Mouse (Mus musculus) midbrain, embryonic 14.5 days (tissue): ENCODE results near the gene Ass1. TPM values are rescaled to one million over a fixed set of nuclear protein-coding genes. Genes with fewer than 3 reads are reported as not detected.
A peak's percentile ranks its signal among the peaks of the same experiment; 100 is the strongest.

Experiments used
- ATAC-seq: fragments of 200-750 bp; cut with Nextera tagmentation; 2 replicates; pipeline ENCODE4 v1.8.0; 2017; ENCODE audit warnings: moderate number of reproducible peaks, moderate library complexity; ENCODE audit not compliant: low FRiP score, low TSS enrichment
- DNase-seq: peaks from one replicate; pipeline ENCODE4 v3.0.0-alpha.2; 2015
- H3K27ac ChIP-seq: fragments of 300-500 bp; sonication (generic); replicated peaks from 2 replicates; pipeline ENCODE4 v1.5.1; 2014; ENCODE audit warnings: mild to moderate bottlenecking, low read depth, low read length, moderate library complexity
- H3K27me3 ChIP-seq: fragments of 300-500 bp; sonication (generic); 2 replicates; pipeline ENCODE4 v1.6.1; 2014; ENCODE audit warnings: low read length, control low read depth, mixed read lengths; ENCODE audit not compliant: control insufficient read depth, insufficient read depth
- H3K36me3 ChIP-seq: fragments of 300-500 bp; sonication (generic); 2 replicates; pipeline ENCODE4 v1.6.1; 2014; ENCODE audit warnings: low read length, control low read depth; ENCODE audit not compliant: control insufficient read depth, insufficient read depth
- H3K4me1 ChIP-seq: fragments of 300-500 bp; sonication (generic); 2 replicates; pipeline ENCODE4 v1.6.1; 2014; ENCODE audit warnings: mild to moderate bottlenecking, antibody characterized with exemption, low read length, control low read depth; ENCODE audit not compliant: control insufficient read depth, insufficient read depth
- H3K4me2 ChIP-seq: fragments of 300-500 bp; sonication (generic); 2 replicates; pipeline ENCODE4 v1.6.1; 2014; ENCODE audit warnings: mild to moderate bottlenecking, low read length, moderate library complexity
- H3K4me3 ChIP-seq: fragments of 300-500 bp; sonication (generic); replicated peaks from 2 replicates; pipeline ENCODE4 v1.5.1; 2014; ENCODE audit warnings: low read depth, low read length
- H3K9ac ChIP-seq: fragments of 300-500 bp; sonication (generic); replicated peaks from 2 replicates; pipeline ENCODE4 v1.6.1; 2014; ENCODE audit warnings: mild to moderate bottlenecking, low read length, moderate library complexity
- H3K9me3 ChIP-seq: fragments of 300-500 bp; sonication (generic); 2 replicates; pipeline ENCODE4 v1.6.1; 2016; ENCODE audit warnings: low read length, control low read depth, mixed read lengths; ENCODE audit not compliant: control insufficient read depth
- WGBS: fragments of 180-500 bp; shearing (Covaris S2); extraction: QIAGEN DNeasy Blood & Tissue Kit; methylation state at CpG from one replicate; pipeline ENCODE4 v1.1.7; 2014; 5-methylcytosine and 5-hydroxymethylcytosine counted together
- polyA plus RNA-seq: library from polyadenylated mRNA; unstranded; fragments of >200 nt; fragmentation: Nextera tagmentation; extraction: Ambion mirVana; gene quantifications from 2 replicates; pipeline ENCODE4 v1.2.1, GENCODE M21; 2014

Gene Ass1
- polyA plus RNA-seq, 1 experiment from 2014 or later: 7.4 TPM

DNA sequence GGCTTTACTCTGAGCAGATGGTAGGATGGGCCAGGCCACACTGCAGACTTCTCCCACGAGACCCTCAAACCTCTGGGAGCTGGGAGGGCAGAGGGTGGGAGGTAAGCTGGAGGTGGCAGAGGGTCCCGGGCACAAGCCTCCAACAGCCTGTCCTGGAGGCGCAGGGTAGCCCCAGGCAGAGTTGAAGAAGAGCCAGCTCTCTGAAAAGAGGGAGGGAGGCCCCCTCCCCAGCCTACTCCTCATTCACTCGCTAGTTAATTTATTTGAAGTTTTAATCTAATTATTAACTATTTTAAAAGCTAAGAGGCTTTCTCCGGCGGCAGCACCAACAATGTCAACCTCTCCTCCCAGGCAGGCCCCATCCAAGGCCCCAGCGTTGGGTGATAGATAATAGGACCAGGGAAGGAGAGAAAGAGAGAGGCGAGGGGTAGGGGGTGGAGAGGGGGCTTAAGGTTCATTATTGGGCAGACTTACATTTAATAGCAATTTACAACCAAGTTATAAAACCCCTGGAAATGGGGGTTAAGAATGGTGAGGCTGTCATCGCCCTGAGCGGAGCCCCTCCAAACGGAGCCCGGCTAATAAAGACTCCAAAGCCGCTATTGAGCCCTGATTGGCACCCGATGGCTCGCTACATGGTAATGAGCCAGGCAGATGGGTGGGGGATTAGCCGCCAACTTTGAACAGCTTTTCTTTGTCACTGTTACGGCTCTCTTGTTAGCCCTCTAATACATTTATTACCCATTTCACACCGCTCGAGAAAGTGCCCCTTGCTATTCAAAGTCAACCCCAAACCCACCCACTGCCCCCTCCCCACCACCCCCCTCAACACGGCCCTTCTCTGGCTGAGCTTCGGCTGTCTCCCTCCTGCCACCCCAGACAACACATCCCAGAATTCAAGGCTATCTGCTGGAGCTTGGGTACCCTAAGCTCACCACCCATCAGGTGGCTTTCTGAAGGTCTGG lies 29.6 kb downstream of the Ass1 start:
- Histone ChIP-seq H3K4me3 (no peak overlapping the region), H3K27ac (peak overlapping the region; percentile 32), H3K36me3 (no peaks in the 10 kb centered on the region), H3K27me3 (peaks cover 54% of the 10 kb centered on the region), H3K9me3 (no peaks in the 10 kb centered on the region), H3K4me1 (peaks cover 56% of the 10 kb centered on the region), H3K9ac (no peak overlapping the region), H3K4me2 (peak overlapping the region; percentile 27)
- DNase-seq (peak; percentile 82), ATAC-seq (peak; percentile 65)
- 4% methylated on average over 21 of the region's 21 CpGs for whole genome bisulfite sequencing

DNA sequence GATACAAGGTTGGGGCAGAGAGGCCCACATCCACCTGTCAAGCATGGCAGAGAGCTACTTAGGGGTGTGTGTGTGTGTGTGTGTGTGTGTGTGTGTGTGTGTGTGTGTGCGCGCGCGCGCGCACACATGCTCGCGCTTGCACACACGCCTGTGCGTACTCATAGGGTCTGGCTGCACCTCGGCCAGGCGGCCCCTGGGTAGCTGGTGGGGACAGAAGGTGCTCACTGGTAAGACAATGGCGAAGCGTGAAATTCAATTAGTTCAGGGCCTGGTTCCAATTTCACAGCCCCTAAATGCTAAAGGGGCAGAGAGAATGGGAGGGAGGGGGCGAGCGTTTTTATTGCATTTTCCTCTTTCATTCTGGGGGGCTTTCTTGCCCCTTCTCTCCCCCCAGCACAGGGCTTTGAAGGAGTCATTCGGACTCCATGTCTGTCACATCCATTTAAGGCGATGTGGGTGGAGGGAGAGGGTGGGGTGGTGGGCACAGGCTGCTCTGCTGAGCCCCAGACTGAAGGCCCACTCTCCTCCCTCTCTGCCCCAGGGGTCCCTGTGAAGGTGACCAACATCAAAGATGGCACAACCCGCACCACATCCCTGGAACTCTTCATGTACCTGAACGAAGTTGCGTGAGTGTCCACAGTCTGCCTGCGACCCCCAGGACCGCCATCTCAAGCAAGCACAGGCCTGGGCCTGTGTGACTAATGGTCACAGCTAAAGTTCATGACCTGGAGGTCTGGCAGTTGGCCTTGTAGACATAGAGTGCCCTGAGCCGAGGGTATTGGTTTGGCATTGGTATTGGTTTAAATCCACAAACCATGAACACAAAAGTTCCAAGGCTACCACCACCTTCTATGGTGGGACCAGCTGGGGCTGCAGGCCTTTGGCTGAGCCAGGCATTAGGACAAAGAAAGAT lies 30.5 kb downstream of the Ass1 start:
- peak; percentile 73 for ATAC-seq
- no peaks in the 10 kb centered on the region for H3K36me3 ChIP-seq
- WGBS: 21% methylated on average over 24 of the region's 24 CpGs

DNA sequence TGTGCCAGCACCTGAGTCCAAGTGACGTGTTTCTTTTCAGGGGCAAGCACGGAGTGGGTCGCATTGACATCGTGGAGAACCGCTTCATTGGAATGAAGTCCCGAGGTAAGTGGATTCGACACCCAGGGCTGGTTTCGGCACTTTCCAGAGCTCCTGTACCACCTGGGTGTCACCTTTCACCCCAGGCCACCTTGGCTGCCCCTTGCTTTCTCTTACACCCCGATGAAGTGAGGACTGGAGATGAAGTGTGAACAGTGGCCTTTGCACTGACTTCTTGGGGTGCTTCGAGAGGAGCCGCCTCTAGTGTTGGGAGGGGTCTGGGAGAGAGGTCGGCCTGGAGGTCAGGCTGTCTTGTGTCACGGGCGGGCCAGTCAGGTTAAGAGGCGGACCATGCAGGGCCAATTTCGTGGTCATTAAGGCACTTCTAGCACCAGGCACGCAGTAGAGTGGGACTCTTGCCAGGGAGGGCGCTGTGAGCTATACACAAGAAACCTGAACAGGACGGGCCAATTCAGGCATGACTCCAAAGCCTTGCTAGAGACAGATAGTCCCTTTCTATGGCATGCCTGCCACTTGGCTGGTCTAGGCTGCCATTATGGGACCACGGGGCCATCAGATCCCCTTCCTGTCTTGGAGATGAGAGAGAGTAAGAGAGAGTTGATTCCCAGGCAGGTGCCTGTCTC lies 31.6 kb downstream of the Ass1 start:
- ATAC-seq (no peak), DNase-seq (peak; percentile 69)
- WGBS: 34% methylated on average over 20 of the region's 20 CpGs
- no peak overlapping the region for H3K27ac ChIP-seq
- no peak overlapping the region for H3K4me2 ChIP-seq
- no peak overlapping the region for H3K4me3 ChIP-seq
- H3K9ac ChIP-seq: no peak overlapping the region
- H3K4me1 ChIP-seq: peaks cover 54% of the 10 kb centered on the region
- H3K36me3 ChIP-seq: no peaks in the 10 kb centered on the region
- no peaks in the 10 kb centered on the region for H3K9me3 ChIP-seq
- H3K27me3 ChIP-seq: peaks cover 46% of the 10 kb centered on the region

More for the DNA sequence above, 30.5 kb downstream of the Ass1 start:
- Histone ChIP-seq H3K27ac (peak overlapping the region; percentile 32), H3K4me3 (no peak overlapping the region), H3K9ac (no peak overlapping the region), H3K27me3 (peaks cover 56% of the 10 kb centered on the region), H3K9me3 (no peaks in the 10 kb centered on the region), H3K4me2 (peak overlapping the region; percentile 27), H3K4me1 (peaks cover 60% of the 10 kb centered on the region)
- DNase-seq: peak; percentile 78

DNA sequence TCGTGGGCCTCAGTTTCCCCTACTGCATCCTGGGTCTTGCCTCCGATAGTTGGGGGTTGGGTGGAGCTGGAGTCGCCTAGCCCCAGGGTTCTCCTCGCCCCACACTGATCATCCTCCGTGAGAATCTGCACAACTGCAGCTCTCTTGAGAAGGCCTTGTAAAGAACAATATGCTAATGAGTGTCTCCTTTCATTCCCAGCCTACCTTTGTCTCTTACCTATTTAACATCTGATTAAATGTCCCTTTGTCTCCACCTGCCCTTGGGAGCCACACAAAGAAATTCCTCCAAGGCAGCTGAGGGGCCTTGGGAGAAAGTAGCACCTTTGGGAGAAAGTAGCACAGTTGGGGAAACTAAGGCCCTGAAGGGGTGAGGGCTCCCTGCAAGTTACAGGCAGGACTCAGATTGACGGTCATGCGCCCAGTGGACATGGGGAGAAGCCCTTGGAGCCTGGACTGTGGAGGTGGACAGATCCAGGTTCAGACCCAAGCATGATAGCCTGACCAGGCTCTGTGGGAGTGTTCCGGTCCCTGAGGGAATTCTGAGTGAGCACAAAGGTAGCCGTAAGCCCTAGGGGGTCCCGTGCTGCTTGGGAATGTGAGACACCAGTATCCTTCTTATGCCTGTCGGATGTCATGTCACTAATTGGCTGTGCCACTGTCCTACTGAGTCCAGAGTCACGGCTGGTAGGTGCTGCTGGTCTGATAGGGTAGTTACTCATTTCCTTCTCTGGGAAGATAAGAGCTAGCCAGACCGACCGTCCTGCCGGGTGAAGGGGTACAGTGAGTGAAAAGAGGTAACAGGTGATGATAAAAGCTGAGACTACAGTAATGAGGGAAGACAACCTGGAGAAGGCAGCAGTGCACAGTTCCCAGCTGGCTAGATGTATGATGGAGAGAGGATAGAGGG lies 32.9 kb downstream of the Ass1 start:
- 50% methylated on average over 15 of the region's 15 CpGs for WGBS
- peaks cover 43% of the 10 kb centered on the region for H3K4me1 ChIP-seq
- ATAC-seq: no peak
- no peak overlapping the region for H3K27ac ChIP-seq
- no peak overlapping the region for H3K4me2 ChIP-seq
- H3K36me3 ChIP-seq: no peaks in the 10 kb centered on the region
- no peak overlapping the region for H3K9ac ChIP-seq
- H3K27me3 ChIP-seq: peaks cover 49% of the 10 kb centered on the region
- H3K9me3 ChIP-seq: no peaks in the 10 kb centered on the region
- no peak for DNase-seq
- H3K4me3 ChIP-seq: no peak overlapping the region

DNA sequence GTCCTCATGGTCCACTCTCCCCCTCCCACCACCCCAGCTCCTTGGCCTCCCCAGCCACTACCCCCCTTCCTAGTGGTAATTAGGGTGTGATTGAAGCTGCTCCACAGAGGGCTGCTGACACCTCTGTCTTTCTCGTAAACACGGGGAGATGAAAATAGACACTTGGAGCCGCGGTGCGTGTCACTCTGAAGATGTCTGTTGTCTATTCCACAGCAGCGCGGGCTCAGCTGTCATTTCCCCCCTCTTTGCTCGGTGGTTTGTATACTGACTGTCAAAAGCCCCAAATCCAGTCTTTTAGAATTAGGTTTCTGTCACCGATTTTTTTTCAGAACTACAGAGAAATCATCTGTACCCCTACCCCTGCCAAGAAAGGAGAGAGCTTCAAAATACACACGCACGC lies 35.5 kb downstream of the Ass1 start:
- DNase-seq (peak; percentile 43), ATAC-seq (no peak)
- Histone ChIP-seq H3K9ac (no peak overlapping the region), H3K9me3 (no peaks in the 10 kb centered on the region), H3K27me3 (peaks cover 54% of the 10 kb centered on the region), H3K27ac (no peak overlapping the region), H3K4me1 (peaks cover 18% of the 10 kb centered on the region), H3K4me3 (no peak overlapping the region), H3K36me3 (no peaks in the 10 kb centered on the region), H3K4me2 (no peak overlapping the region)
- 25% methylated on average over 11 of the region's 11 CpGs for WGBS

DNA sequence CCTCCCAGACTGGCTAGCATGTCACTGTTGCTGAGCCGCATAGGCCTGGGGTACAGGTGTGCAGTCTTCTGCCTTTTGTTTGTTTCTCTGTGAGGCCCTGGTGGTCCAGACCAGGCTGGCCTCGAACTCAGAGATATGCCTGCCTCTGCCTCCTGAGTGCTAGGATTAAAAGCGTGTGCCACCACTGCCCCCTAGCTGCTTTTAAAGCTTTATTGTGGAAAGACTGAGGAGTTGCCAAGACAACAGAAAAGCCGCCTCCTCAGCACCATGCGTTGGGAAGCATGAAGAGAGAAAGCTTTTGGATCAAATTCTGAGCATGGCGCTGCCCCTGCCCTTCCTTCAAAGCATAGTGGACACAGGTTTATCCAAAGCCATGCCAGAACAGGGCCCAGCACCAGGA lies 38.8 kb downstream of the Ass1 start:
- peaks cover 9% of the 10 kb centered on the region for H3K4me1 ChIP-seq
- H3K27ac ChIP-seq: no peak overlapping the region
- WGBS: 89% methylated on average over 6 of the region's 6 CpGs
- H3K27me3 ChIP-seq: peaks cover 32% of the 10 kb centered on the region
- no peaks in the 10 kb centered on the region for H3K9me3 ChIP-seq
- DNase-seq (no peak), ATAC-seq (no peak)
- no peaks in the 10 kb centered on the region for H3K36me3 ChIP-seq
- H3K9ac ChIP-seq: no peak overlapping the region
- H3K4me2 ChIP-seq: no peak overlapping the region
- H3K4me3 ChIP-seq: no peak overlapping the region

DNA sequence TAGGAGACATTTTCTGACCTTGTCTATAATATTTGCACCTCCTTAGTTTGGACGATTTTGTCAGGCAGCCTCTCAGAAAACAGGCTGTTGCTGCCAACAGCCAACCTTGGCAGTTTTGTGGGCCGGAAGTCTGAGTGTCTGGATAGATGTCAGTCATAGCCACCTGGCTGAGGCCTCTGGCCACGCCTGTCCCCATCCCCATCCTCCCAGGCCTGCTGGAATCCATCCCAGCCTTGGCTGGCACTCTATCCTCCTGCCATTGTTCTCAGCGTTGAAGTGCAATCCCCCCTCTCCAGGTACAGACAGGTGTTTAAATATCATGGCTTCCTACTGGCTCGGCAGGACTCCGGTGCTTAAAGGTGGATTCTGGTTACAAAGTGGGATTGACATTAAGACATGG lies 41.3 kb downstream of the Ass1 start:
- Histone ChIP-seq H3K9me3 (peaks cover 8% of the 10 kb centered on the region; the same call in 1 of the 2 replicates), H3K4me2 (no peak overlapping the region), H3K27ac (no peak overlapping the region), H3K9ac (no peak overlapping the region), H3K36me3 (no peaks in the 10 kb centered on the region), H3K4me3 (no peak overlapping the region), H3K27me3 (peaks cover 18% of the 10 kb centered on the region), H3K4me1 (no peaks in the 10 kb centered on the region)
- ATAC-seq (no peak), DNase-seq (no peak)
- 81% methylated on average over 6 of the region's 6 CpGs for WGBS
